Mouse (Mus musculus): ENCODE measurements around the gene Krt90.

Gene Krt90

DNA sequence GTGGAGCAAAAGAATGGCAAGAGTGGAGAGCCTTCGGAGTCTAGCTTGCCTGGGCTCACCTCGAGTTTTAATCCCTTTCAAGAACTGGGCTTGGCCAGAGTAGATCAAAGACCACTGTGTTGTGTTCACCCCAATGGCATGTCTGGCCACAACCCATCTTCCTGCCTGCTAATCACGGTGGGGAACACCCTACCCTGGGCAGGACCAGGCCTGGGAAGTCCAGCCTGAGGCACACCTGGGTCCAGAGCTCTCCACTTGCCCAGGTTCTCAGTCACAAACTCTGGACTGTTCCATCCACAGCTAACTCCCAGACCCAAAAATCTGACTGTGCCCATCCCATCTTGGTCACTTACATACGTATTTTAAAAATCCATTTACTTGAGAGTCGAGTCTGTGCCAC lies at the start of gene Krt90:
Krt90 (minus strand) TSS at position 101 of the 400 bp plus-strand sequence.
- DNase-seq (ENCODE audit: low read depth), result no peak

GRCm38 (mm10) chr15:101599123-101599522 lies 36.4 kb upstream of the Krt90 start:
- DNase-seq (ENCODE audit: low read depth), result peak; percentile 11

GRCm38 (mm10) chr15:101588216-101588615 lies 25.5 kb upstream of the Krt90 start:
- peak; percentile 6 for DNase-seq (ENCODE audit: low read depth)

- no peak for DNase-seq (ENCODE audit: low read depth)
Observed at GRCm38 (mm10) chr15:101584456-101584855, 21.7 kb upstream of the Krt90 start.

DNA sequence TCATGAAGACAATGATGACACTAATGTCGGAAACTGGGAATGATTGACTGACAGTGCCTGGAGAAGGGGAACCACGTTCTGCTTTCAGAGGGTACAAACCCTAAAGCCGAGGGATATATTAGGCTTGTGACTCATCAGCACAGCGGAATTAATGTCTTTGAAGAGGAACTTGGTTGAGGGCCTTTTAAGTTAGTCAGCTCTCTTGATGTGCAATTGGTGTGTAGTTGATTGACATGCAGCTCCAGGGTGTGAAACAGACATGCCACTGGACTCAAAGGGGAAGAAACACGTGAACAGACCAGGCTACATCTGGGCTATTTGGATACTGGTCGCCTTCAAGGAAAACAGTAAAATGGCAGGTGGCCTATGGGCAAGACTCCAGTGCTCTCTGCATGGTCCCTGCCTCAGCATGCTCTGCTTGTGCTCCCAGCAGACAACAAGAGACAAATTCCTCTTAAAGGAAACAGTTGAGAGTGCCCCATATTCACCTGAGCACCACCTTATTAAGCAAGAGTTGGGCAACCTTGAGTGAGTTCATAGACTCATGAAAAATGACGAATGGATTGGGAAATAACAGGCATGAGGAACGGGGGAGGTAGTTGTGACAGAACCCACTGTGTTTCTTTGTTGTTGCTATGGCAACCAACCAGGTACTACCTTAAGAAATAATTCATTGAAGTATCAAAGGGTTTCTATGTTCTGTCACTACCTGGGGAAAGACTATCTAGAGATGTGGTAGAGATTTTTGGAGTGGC lies 20.6 kb upstream of the Krt90 start:
- peak; percentile 37 for DNase-seq (ENCODE audit: low read depth)

- DNase-seq (ENCODE audit: low read depth), result no peak
Observed at GRCm38 (mm10) chr15:101581701-101582100, 19.0 kb upstream of the Krt90 start.

- DNase-seq (ENCODE audit: low read depth), result no peak
Observed at GRCm38 (mm10) chr15:101575506-101575905, 12.8 kb upstream of the Krt90 start.

- DNase-seq (ENCODE audit: low read depth), result no peak
Observed at GRCm38 (mm10) chr15:101573796-101574345, 11.1 kb upstream of the Krt90 start, which contains the start of gene Krt75. Krt75 (minus strand) TSS chr15:101573904.

GRCm38 (mm10) chr15:101567780-101568179 lies 5.0 kb upstream of the Krt90 start:
- peak; percentile 25 for DNase-seq (ENCODE audit: low read depth)

- no peak for DNase-seq (ENCODE audit: low read depth)
Observed at GRCm38 (mm10) chr15:101558034-101558646, 4.6 kb downstream of the Krt90 start.

GRCm38 (mm10) chr15:101553169-101553568 lies 9.6 kb downstream of the Krt90 start:
- no peak for DNase-seq (ENCODE audit: low read depth)

DNA sequence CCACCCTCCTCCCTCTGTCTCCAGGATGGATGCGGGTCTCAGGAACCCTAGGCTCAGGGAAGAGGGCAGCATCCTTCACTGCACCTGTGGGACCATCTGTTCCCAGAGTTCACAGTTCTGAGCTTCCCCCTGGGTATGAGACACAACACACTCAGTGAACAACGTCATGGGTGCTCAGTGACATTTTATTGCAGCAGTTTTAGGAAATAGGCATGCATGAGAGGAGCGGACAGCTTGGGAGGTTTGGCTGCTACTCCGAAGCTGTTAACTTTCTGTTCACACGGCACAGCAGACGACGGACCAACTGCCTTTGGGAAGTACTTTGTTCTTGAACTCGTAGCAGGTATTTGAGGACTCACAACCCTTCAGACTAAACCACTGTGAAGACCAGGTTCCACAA lies 10.6 kb downstream of the Krt90 start:
- DNase-seq (ENCODE audit: low read depth), result no peak

DNA sequence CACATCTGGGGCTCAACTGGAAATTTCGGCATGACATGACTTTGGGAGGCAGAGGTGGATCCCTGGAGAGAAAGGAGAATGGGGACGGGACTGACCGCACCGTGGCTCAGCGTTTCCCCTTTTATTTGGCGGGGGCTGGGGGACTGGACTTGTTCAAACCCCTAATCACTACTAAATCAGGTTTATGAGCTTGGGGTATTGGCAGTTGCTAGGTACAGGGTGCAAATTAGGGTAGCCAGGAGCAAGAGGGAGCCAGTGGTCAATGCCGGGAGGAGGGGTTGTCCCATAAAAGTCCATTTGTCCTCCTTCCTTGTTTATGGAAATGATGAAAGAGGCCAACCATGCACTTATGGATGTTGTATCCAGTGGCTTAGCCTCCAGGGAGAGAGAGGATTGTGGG lies 12.2 kb downstream of the Krt90 start, which contains the start of gene Krt82:
Krt82 (minus strand) TSS at position 101 of the 400 bp plus-strand sequence.
- DNase-seq (ENCODE audit: low read depth), result no peak

- DNase-seq (ENCODE audit: low read depth), result no peak
Observed at GRCm38 (mm10) chr15:101544478-101544877, 18.3 kb downstream of the Krt90 start.

DNA sequence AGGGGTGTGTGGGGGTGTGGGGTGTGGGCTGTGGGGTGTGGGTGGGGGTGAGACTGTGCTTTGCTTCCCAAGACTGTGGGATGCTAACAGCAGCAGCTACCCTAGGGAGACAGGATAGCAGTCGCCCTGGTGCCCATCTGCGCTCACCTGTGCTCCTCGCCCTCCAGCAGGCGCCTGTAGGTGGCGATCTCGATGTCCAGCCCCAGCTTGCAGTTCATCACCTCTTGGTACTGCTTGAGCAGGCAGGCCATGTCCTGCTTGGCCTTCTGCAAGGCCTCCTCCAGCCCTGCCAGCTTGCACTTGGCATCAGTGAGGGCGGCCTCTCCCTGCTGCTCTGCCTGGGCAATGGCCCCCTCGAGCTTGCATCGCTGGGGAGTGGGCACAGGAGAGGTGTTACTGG lies 20.2 kb downstream of the Krt90 start:
- peak; percentile 5 for DNase-seq (ENCODE audit: low read depth)

- no peak for DNase-seq (ENCODE audit: low read depth)
Observed at GRCm38 (mm10) chr15:101538580-101538900, 24.2 kb downstream of the Krt90 start.

DNA sequence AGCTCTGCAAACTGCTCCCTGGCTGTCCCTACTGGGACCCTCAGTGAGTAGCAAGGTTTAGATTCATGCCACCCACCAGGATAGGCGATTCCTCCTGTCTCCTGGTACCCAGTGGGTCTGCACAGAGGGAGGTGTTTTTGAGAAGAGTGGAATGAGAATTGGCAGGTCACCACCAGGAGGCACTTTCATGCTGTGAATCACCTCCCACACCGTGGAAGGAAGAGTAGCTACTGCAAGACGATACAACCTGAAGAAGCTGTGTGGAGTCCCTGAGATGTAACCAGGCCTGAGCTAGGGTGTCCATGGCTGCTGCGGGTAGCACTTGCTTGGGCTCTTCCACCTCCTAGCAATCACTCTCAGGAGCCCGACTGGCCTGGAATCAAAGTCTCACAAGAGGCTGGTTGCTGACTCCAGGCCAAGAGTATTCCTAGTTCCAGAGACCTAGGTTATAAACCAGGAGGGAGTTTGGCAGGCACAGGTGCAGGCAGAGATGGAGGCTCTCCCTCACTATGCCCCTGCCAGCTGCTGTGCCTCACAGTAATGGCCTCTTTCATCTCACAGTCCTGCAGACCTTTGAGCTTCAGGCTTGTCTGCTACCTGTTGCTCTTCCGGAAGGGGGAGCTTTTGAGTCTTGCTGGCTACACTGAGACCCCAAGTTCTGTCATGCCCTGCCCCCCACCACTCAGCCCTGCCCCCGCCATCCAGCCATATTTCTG lies 24.7 kb downstream of the Krt90 start:
- peak; percentile 5 for DNase-seq (ENCODE audit: low read depth)

- peak; percentile 1 for DNase-seq (ENCODE audit: low read depth)
Observed at GRCm38 (mm10) chr15:101536054-101536850, 26.5 kb downstream of the Krt90 start.

DNA sequence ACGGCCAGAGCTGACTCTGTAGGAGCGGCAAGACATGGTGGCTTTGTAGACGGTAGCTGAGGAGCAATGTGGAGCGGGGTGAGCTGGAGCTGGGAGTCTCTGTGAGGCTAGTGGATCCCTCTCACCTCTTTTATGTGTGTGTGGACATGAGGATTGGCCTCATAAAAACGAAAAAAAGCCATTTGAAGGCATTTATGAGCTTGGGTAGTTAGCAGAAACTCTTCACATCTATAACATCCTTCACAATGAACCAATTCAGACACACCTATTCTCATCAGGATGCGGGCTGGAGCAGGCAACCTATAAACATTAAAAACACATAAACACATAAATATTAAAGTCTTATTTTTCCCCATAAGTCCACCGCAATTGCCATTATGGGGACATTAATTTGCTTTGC lies 30.0 kb downstream of the Krt90 start, which contains the start of gene Krt84:
Krt84 (minus strand) TSS at position 101 of the 400 bp plus-strand sequence.
- no peak for DNase-seq (ENCODE audit: low read depth)

- DNase-seq (ENCODE audit: low read depth), result no peak
Observed at GRCm38 (mm10) chr15:101522556-101523232, 40.1 kb downstream of the Krt90 start.

- DNase-seq (ENCODE audit: low read depth), result peak; percentile 77
Observed at GRCm38 (mm10) chr15:101519792-101520191, 43.0 kb downstream of the Krt90 start.
